Mouse (Mus musculus) MEL (cell line): ENCODE measurements around the gene 1700123O20Rik. TPM values are rescaled to one million over a fixed set of nuclear protein-coding genes. Genes with fewer than 3 reads are reported as not detected.

ENCODE experiments used
- DNase-seq: peaks from one replicate; pipeline ENCODE4 v3.0.0; 2011; ENCODE audit warnings: low read depth, low spot score
- H3K27ac ChIP-seq: 2 replicates; pipeline ENCODE4 v1.5.1; 2012; ENCODE audit warnings: low read depth, mild to moderate bottlenecking, control low read depth, low read length, moderate library complexity; ENCODE audit not compliant: control insufficient read depth
- H3K27me3 ChIP-seq, 2 experiments: fragments of 150-350 bp in 1 of 2; sonication (generic) in 1 of 2; 2 replicates each; pipeline ENCODE4 v1.6.1; 2012; ENCODE audit warnings: low read length in 2 of 2, mild to moderate bottlenecking in 2 of 2, improper control_type of control experiment in 1 of 2, moderate library complexity in 1 of 2; ENCODE audit not compliant: insufficient read depth in 2 of 2, control insufficient read depth in 1 of 2
- H3K36me3 ChIP-seq, 2 experiments: 2 replicates each; pipeline ENCODE4 v1.6.1; 2012 to 2014; ENCODE audit warnings: low read length in 2 of 2, improper control_type of control experiment in 1 of 2, inconsistent platforms in 1 of 2, mild to moderate bottlenecking in 1 of 2; ENCODE audit not compliant: insufficient read depth in 2 of 2, control insufficient read depth in 1 of 2
- H3K4me1 ChIP-seq, 2 experiments: fragments of 150-350 bp in 1 of 2; sonication (generic) in 1 of 2; 2 replicates each; pipeline ENCODE4 v1.6.1; 2012; ENCODE audit warnings: low read length in 2 of 2, improper control_type of control experiment in 1 of 2, mild to moderate bottlenecking in 1 of 2; ENCODE audit not compliant: insufficient read depth in 2 of 2, control insufficient read depth in 1 of 2
- H3K4me3 ChIP-seq, 2 experiments: fragments of 150-350 bp in 1 of 2; sonication (generic) in 1 of 2; 2 replicates each; pipeline ENCODE4 v1.5.1; 2012; ENCODE audit warnings: low read depth in 2 of 2, low read length in 2 of 2, mild to moderate bottlenecking in 2 of 2, moderate library complexity in 2 of 2, control low read depth in 1 of 2, improper control_type of control experiment in 1 of 2; ENCODE audit not compliant: control insufficient read depth in 1 of 2, insufficient read depth in 1 of 2
- H3K79me2 ChIP-seq: 2 replicates; pipeline ENCODE4 v1.6.1; 2012; ENCODE audit warnings: mild to moderate bottlenecking, low read length, moderate library complexity; ENCODE audit not compliant: control insufficient read depth, poor library complexity, insufficient read depth
- H3K9ac ChIP-seq: 2 replicates; pipeline ENCODE4 v1.6.1; 2012; ENCODE audit warnings: low read depth, mild to moderate bottlenecking, control low read depth, low read length, moderate library complexity; ENCODE audit not compliant: control insufficient read depth, poor library complexity, severe bottlenecking
- H3K9me3 ChIP-seq: fragments of 150-350 bp; sonication (generic); replicated peaks from 2 replicates; pipeline ENCODE4 v1.6.1; 2012; ENCODE audit warnings: mild to moderate bottlenecking, low read length, improper control_type of control experiment, moderate library complexity; ENCODE audit not compliant: insufficient read depth
- BHLHE40 ChIP-seq: IDR thresholded peaks from 2 replicates; pipeline ENCODE4 v1.6.1; 2012; ENCODE audit warnings: low read depth, mild to moderate bottlenecking, inconsistent platforms, low read length, improper control_type of control experiment, borderline replicate concordance
- CHD1 ChIP-seq: IDR thresholded peaks from 2 replicates; pipeline ENCODE4 v1.6.1; 2012; ENCODE audit warnings: low read depth, mild to moderate bottlenecking, inconsistent platforms, low read length, improper control_type of control experiment
- EP300 ChIP-seq, 2 experiments: IDR thresholded peaks; 2 replicates each; pipeline ENCODE4 v1.6.1; 2011; ENCODE audit warnings: improper control_type of control experiment in 2 of 2, low read length in 2 of 2, low read depth in 1 of 2, mild to moderate bottlenecking in 1 of 2
- ETS1 ChIP-seq: IDR thresholded peaks from 2 replicates; pipeline ENCODE4 v1.6.1; 2012; ENCODE audit warnings: low read depth, mild to moderate bottlenecking, inconsistent platforms, low read length, improper control_type of control experiment, moderate library complexity
- GABPA ChIP-seq: IDR thresholded peaks from 2 replicates; pipeline ENCODE4 v1.6.1; 2012; ENCODE audit warnings: low read depth, mild to moderate bottlenecking, inconsistent platforms, low read length, improper control_type of control experiment, moderate library complexity
- KAT2A ChIP-seq: conservative IDR thresholded peaks from 2 replicates; pipeline ENCODE4 v1.6.1; 2012; ENCODE audit warnings: low read depth, low read length, improper control_type of control experiment, inconsistent platforms
- MAX ChIP-seq: IDR thresholded peaks from 2 replicates; pipeline ENCODE4 v1.6.1; 2011; ENCODE audit warnings: low read length, improper control_type of control experiment
- MAZ ChIP-seq: IDR thresholded peaks from 2 replicates; pipeline ENCODE4 v1.6.1; 2012; ENCODE audit warnings: low read depth, mild to moderate bottlenecking, inconsistent platforms, low read length, improper control_type of control experiment
- MXI1 ChIP-seq: IDR thresholded peaks from 2 replicates; pipeline ENCODE4 v1.6.1; 2011; ENCODE audit warnings: mild to moderate bottlenecking, low read depth, low read length, improper control_type of control experiment
- POLR2AphosphoS2 ChIP-seq: IDR thresholded peaks from 2 replicates; pipeline ENCODE4 v1.6.1; 2011; ENCODE audit warnings: low read length, improper control_type of control experiment
- TAL1 ChIP-seq: IDR thresholded peaks from 2 replicates; pipeline ENCODE4 v1.6.1; 2012; ENCODE audit warnings: mild to moderate bottlenecking, inconsistent platforms, low read length, moderate library complexity, mixed read lengths
- TCF12 ChIP-seq: IDR thresholded peaks from 2 replicates; pipeline ENCODE4 v1.6.1; 2014; ENCODE audit warnings: low read depth, mild to moderate bottlenecking, inconsistent platforms, low read length, improper control_type of control experiment, moderate library complexity
- UBTF ChIP-seq: IDR thresholded peaks from 2 replicates; pipeline ENCODE4 v1.6.1; 2012; ENCODE audit warnings: low read depth, mild to moderate bottlenecking, inconsistent platforms, low read length, improper control_type of control experiment, moderate library complexity, borderline replicate concordance; ENCODE audit not compliant: insufficient read depth
- USF2 ChIP-seq, 2 experiments: IDR thresholded peaks; 2 replicates each; pipeline ENCODE4 v1.6.1; 2011 to 2012; ENCODE audit warnings: improper control_type of control experiment in 2 of 2, low read length in 2 of 2, borderline replicate concordance in 1 of 2, inconsistent platforms in 1 of 2, low read depth in 1 of 2, mild to moderate bottlenecking in 1 of 2; ENCODE audit not compliant: insufficient read depth in 1 of 2
- ZC3H11A ChIP-seq: IDR thresholded peaks from 2 replicates; pipeline ENCODE4 v1.6.1; 2012; ENCODE audit warnings: low read depth, mild to moderate bottlenecking, inconsistent platforms, low read length, improper control_type of control experiment
- polyA plus RNA-seq, 2 experiments: library from polyadenylated mRNA; stranded (reverse) in 1 of 2; unstranded in 1 of 2; fragments of >175 nt in 1 of 2; fragments of >200 nt in 1 of 2; gene quantifications; 2 replicates each; pipeline versions ENCODE4 v1.2.1 to v1.2.4; 2012; ENCODE audit warnings: low replicate concordance in 2 of 2, low read depth in 1 of 2; ENCODE audit not compliant: insufficient read length in 2 of 2, insufficient read depth in 1 of 2, missing spikeins in 1 of 2
- total RNA-seq: library from RNA; depleted of rRNA; stranded (reverse); fragments of 300-350 nt; gene quantifications from 2 replicates; pipeline ENCODE4 v1.2.3, GENCODE M21; 2012

Gene 1700123O20Rik
- total and polyA plus RNA-seq, 3 experiments: 44.2 to 72.8 TPM; not detected in 1

- peaks cover 11 to 12% of the 10 kb centered on the region in 2 experiments; a peak in 3 of 4 replicates for H3K36me3 ChIP-seq
- H3K4me1 ChIP-seq: peaks cover 6 to 15% of the 10 kb centered on the region in 2 experiments; a peak in 3 of 4 replicates
- DNase-seq: no peak
- no peaks in the 10 kb centered on the region for H3K27me3 ChIP-seq
- H3K79me2 ChIP-seq: no peaks in the 10 kb centered on the region; the same call in none of the 2 replicates
- no peak overlapping the region for H3K9ac ChIP-seq
- no peaks in the 10 kb centered on the region for H3K9me3 ChIP-seq
- no peak overlapping the region for H3K27ac ChIP-seq
- no peak overlapping the region for H3K4me3 ChIP-seq
- no peak for TF ChIP-seq EP300 (IDR thresholded peaks at IDR 0.05; ENCODE audit: low read depth in 1 of 2, low read length in 2 of 2)
- no peak for TF ChIP-seq POLR2AphosphoS2
- TF ChIP-seq MXI1: no peak
- no peak for TF ChIP-seq GABPA
- no peak for TF ChIP-seq CHD1
- TF ChIP-seq KAT2A: no peak
- TF ChIP-seq BHLHE40: no peak
- TF ChIP-seq, all 39 proteins: peak for 0
These were observed 41.7 kb upstream of the 1700123O20Rik start for GRCm38 (mm10) chr14:54644294-54644693.

GRCm38 (mm10) chr14:54646455-54646854, 39.6 kb upstream of the 1700123O20Rik start:
- no peak for TF ChIP-seq ETS1
- no peak for TF ChIP-seq ZC3H11A
- TF ChIP-seq TAL1: no peak
- no peak for TF ChIP-seq UBTF
- TF ChIP-seq BHLHE40: no peak
- no peak for TF ChIP-seq USF2 (IDR thresholded peaks at IDR 0.05; ENCODE audit: borderline replicate concordance in 1 of 2, insufficient read depth in 1 of 2, low read depth in 1 of 2, low read length in 2 of 2)
- TF ChIP-seq TCF12: no peak
- TF ChIP-seq MXI1: no peak
- no peak for TF ChIP-seq MAZ
- no peak for TF ChIP-seq CHD1
- no peak for TF ChIP-seq MAX

More at GRCm38 (mm10) chr14:54646455-54646854, 39.6 kb upstream of the 1700123O20Rik start:
- H3K9me3 ChIP-seq: no peaks in the 10 kb centered on the region
- DNase-seq: no peak
- no peak overlapping the region for H3K4me3 ChIP-seq
- H3K4me1 ChIP-seq: peaks cover 2 to 15% of the 10 kb centered on the region in 2 experiments; a peak in 3 of 4 replicates
- no peaks in the 10 kb centered on the region for H3K27me3 ChIP-seq
- H3K36me3 ChIP-seq: peaks cover 12 to 16% of the 10 kb centered on the region in 2 experiments; a peak in 3 of 4 replicates
- H3K79me2 ChIP-seq: peaks cover 10% of the 10 kb centered on the region
- H3K9ac ChIP-seq: no peak overlapping the region
- H3K27ac ChIP-seq: no peak overlapping the region
